8 mouse cellular contexts compared by ENCODE assay signal in genomic region chr11:103131701-103132575, GRCm38 (mm10). TPM values are rescaled to one million over a fixed set of nuclear protein-coding genes. Genes with fewer than 3 reads are reported as not detected.
A peak's percentile ranks its signal among the peaks of the same experiment; 100 is the strongest.
DNase-seq lines count a peak whose midpoint lies in the region; ATAC-seq and TF ChIP-seq lines count a peak whose summit lies in the region.

Gene Hexim2 (plus strand): TSS chr11:103132429.

- H3K4me1 ChIP-seq in cerebellum, adult 2 months (ENCODE audit: control insufficient read depth, insufficient read depth, low read length), result peaks cover 20% of the 10 kb centered on the region
- H3K4me1 ChIP-seq in hindbrain, embryonic 14.5 days (replicated peaks; ENCODE audit: control insufficient read depth, insufficient read depth, low read length), result peaks cover 37% of the 10 kb centered on the region
- peaks cover 32% of the 10 kb centered on the region for H3K4me1 ChIP-seq in midbrain, embryonic 10.5 days
- H3K4me1 ChIP-seq in stomach, embryonic 16.5 days (ENCODE audit: control insufficient read depth, insufficient read depth, low read length), result peaks cover 21% of the 10 kb centered on the region

- intact Hi-C loops in left cerebral cortex, postnatal 36 days (cut with DNase I), result loop anchor here (1.0 kb wide), 1 partner anchor 16 kb away; the partner anchor contains the start of gene Hexim1

- TF ChIP-seq CTCF in cerebellum, adult 2 months (IDR thresholded peaks at IDR 0.05; ENCODE audit: borderline replicate concordance, insufficient read depth, low read depth, low read length), result no peak

- TF ChIP-seq POLR2A in cerebellum, adult 2 months (IDR thresholded peaks at IDR 0.05; ENCODE audit: borderline replicate concordance, insufficient read depth, low read length), result no peak

- peak within 1 kb of the TSS; percentile 95 for H3K27ac ChIP-seq in cerebellum, adult 2 months (ENCODE audit: insufficient read depth, low read length)
- H3K27ac ChIP-seq in hindbrain, embryonic 14.5 days, result peak within 1 kb of the TSS; percentile 99
- peak within 1 kb of the TSS; percentile 100 for H3K27ac ChIP-seq in midbrain, embryonic 10.5 days (replicated peaks)
- peak within 1 kb of the TSS; percentile 97 for H3K27ac ChIP-seq in stomach, embryonic 16.5 days (ENCODE audit: low read length)

- peak within 1 kb of the TSS; percentile 91 for H3K4me2 ChIP-seq in hindbrain, embryonic 14.5 days (replicated peaks)
- H3K4me2 ChIP-seq in stomach, embryonic 16.5 days (ENCODE audit: low read depth, low read length), result peak within 1 kb of the TSS; percentile 94

- peak within 1 kb of the TSS; percentile 100 for H3K9ac ChIP-seq in hindbrain, embryonic 14.5 days
- H3K9ac ChIP-seq in stomach, embryonic 16.5 days (ENCODE audit: low read length), result peak within 1 kb of the TSS; percentile 95

- no peaks in the 10 kb centered on the region for H3K9me3 ChIP-seq in hindbrain, embryonic 14.5 days (ENCODE audit: control insufficient read depth, low read length)
- H3K9me3 ChIP-seq in midbrain, embryonic 10.5 days (replicated peaks), result no peaks in the 10 kb centered on the region
- no peaks in the 10 kb centered on the region for H3K9me3 ChIP-seq in stomach, embryonic 16.5 days (replicated peaks; ENCODE audit: control insufficient read depth, low read length)

- WGBS in cerebellum, adult 2 months, result under 1% methylated on average over 39 of the region's 39 CpGs
- WGBS in hindbrain, embryonic 14.5 days, result 2% methylated on average over 39 of the region's 39 CpGs
- under 1% methylated on average over 39 of the region's 39 CpGs for WGBS in midbrain, embryonic 10.5 days
- WGBS in stomach, embryonic 16.5 days, result under 1% methylated on average over 39 of the region's 39 CpGs

- peak within 1 kb of the TSS; percentile 70 for H3K4me3 ChIP-seq in cerebellum, adult 2 months (replicated peaks; ENCODE audit: insufficient read depth, low read depth, low read length)
- H3K4me3 ChIP-seq in hindbrain, embryonic 14.5 days (replicated peaks; ENCODE audit: low read length), result peak within 1 kb of the TSS; percentile 93
- H3K4me3 ChIP-seq in midbrain, embryonic 10.5 days, result peak within 1 kb of the TSS; percentile 93
- H3K4me3 ChIP-seq in stomach, embryonic 16.5 days (replicated peaks; ENCODE audit: low read length), result peak within 1 kb of the TSS; percentile 80

- H3K27me3 ChIP-seq in cerebellum, adult 2 months (ENCODE audit: control insufficient read depth, insufficient read depth, low read length), result no peaks in the 10 kb centered on the region
- no peaks in the 10 kb centered on the region for H3K27me3 ChIP-seq in hindbrain, embryonic 14.5 days (ENCODE audit: control insufficient read depth, insufficient read depth, low read length)
- no peaks in the 10 kb centered on the region for H3K27me3 ChIP-seq in midbrain, embryonic 10.5 days (ENCODE audit: low read depth, poor library complexity, severe bottlenecking)
- no peaks in the 10 kb centered on the region for H3K27me3 ChIP-seq in stomach, embryonic 16.5 days (ENCODE audit: control insufficient read depth, insufficient read depth, low read length)

- peak; percentile 57 for ATAC-seq in hindbrain, embryonic 14.5 days (ENCODE audit: low FRiP score)
- peak; percentile 57 for ATAC-seq in stomach, embryonic 16.5 days (ENCODE audit: insufficient read depth, low FRiP score)

- DNase-seq in kidney, adult 8-10 months, result peak; percentile 53 to 67
- DNase-seq in kidney, adult 18-20 months, result no peak
- peak; percentile 74 to 85 for DNase-seq in cerebellum, adult 2 months
- peak; percentile 55 for DNase-seq in forelimb bud, embryonic 11.5 days (ENCODE audit: low read depth, low spot score)
- DNase-seq in hindbrain, embryonic 14.5 days (ENCODE audit: low spot score), result peak; percentile 68
- DNase-seq in left cerebral cortex, postnatal 36 days (ENCODE audit: low spot score in 2 of 2), result peak in 1 of 2 experiments; percentile 68
- peak; percentile 66 for DNase-seq in midbrain, embryonic 10.5 days (ENCODE audit: low spot score)

- H3K36me3 ChIP-seq in hindbrain, embryonic 14.5 days (replicated peaks; ENCODE audit: control insufficient read depth, insufficient read depth), result no peaks in the 10 kb centered on the region
- H3K36me3 ChIP-seq in midbrain, embryonic 10.5 days, result peaks cover 4% of the 10 kb centered on the region; the same call in 1 of the 2 replicates
- H3K36me3 ChIP-seq in stomach, embryonic 16.5 days (ENCODE audit: control insufficient read depth, insufficient read depth, low read length), result no peaks in the 10 kb centered on the region

RNA-seq across cellular contexts. Expression of gene Hexim2, which starts in this region (rescaled TPM):
- polyA plus RNA-seq in cerebellum, adult 2 months (2012; rRNA removed), result 20.9 and 23.0 TPM in 2 replicates
- 20.9 and 24.2 TPM in 2 replicates for polyA plus RNA-seq in hindbrain, embryonic 14.5 days (2014; fragmentation: Nextera tagmentation; extraction: Ambion mirVana)
- total RNA-seq in left cerebral cortex, postnatal 36 days (2021), result 10 to 100 TPM; 13.2 to 16.6 TPM
- polyA plus RNA-seq in midbrain, embryonic 10.5 days (2016; fragmentation: Nextera tagmentation; extraction: Ambion mirVana), result 7.8 and 8.2 TPM in 2 replicates
- polyA plus RNA-seq in stomach, embryonic 16.5 days (2015; fragmentation: Nextera tagmentation; extraction: Ambion mirVana), result 6.3 and 7.9 TPM in 2 replicates
